Mouse (Mus musculus): Measurements from ENCODE around the gene Repin1.

Gene Repin1

DNA sequence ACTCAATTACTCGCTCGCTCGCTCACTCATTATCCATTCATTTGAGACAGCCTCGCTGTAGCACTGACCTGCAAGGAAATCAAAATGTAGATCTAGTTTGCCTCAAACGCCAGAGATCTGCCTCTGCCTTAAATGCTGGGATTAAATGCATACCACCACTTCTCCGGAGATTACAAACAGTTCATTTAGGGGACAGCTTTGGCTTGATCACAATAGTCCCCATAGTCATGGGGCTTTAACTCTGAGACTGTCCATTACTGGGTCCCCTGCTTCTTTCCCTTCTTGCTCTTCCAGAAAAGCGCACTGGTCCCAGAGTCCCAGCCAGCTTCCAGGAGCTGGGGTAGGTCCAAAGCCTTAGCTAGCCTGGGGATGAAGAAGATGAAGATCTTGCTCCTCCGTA, 32.8 kb downstream of the Repin1 start, which contains the start of gene AI854703:
TSS of gene AI854703 (plus strand) at position 301 of the 400 bp plus-strand sequence.
- WGBS, result 42% methylated on average over 8 of the region's 8 CpGs

DNA sequence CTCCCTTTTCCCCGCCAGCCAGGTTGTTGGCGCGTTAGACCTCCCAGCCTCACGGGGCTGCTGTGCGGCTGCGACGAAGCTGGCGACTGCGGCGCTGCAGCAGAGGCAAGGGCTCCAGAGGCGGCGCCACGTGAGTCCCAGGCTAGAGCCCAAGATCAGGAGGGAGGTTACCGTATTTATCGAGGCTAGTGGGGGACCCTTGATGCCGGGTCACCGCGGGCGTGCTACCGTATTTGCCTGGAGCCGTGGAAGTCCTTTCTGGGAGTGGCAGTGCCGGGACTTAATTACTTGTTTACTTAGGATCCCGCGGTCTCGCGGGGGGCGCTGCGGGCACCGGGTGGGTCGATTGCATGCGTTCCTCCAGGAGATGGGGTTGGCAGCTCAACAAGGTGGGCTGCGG, 33.3 kb downstream of the Repin1 start:
- 2% methylated on average over 32 of the region's 32 CpGs for WGBS

- WGBS, result 2% methylated on average over 7 of the region's 7 CpGs
These were observed 33.8 kb downstream of the Repin1 start for GRCm38 (mm10) chr6:48627511-48627924.

- 79% methylated on average over 3 of the region's 3 CpGs for WGBS
These were observed 34.7 kb downstream of the Repin1 start for GRCm38 (mm10) chr6:48628377-48628776.

DNA sequence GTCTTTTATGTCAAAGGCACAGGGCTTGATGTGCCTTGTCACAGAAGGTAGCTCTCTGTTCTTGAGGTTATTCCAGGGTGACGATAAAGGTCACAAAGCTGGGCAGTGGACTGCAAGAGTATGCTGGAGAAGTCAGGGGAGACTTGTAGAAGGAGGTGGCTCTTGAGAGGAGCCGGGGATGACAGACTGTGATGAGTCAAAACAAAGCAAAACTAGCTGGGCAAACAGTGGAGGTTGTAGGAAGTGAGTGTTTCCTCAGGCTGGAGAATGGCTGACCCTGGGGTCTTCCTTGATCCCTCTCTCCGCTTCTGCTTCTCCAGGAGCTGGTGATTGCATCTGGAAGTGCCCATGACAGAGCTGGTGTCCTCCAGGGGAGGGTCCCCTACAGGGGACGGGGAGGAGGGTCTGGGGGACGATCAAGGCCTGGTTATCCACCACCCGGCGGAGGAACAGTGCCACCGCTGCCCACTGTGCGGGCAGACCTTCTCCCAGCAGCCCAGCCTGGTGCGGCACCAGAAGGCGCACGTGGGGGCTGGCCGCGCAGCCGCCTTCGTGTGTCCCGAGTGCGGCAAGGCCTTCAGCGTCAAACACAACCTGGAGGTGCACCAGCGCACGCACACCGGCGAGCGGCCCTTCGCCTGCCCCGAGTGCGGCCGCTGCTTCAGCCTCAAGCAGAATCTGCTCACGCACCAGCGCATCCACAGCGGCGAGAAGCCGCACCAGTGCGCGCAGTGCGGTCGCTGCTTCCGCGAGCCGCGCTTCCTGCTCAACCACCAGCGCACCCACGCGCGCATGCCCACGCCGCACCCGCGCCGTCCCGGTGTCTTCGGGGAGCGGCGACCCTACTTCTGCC, 35.4 kb downstream of the Repin1 start:
- 17% methylated on average over 54 of the region's 54 CpGs for WGBS

GRCm38 (mm10) chr6:48629661-48630034, 36.0 kb downstream of the Repin1 start:
- WGBS, result 11% methylated on average over 13 of the region's 13 CpGs

DNA sequence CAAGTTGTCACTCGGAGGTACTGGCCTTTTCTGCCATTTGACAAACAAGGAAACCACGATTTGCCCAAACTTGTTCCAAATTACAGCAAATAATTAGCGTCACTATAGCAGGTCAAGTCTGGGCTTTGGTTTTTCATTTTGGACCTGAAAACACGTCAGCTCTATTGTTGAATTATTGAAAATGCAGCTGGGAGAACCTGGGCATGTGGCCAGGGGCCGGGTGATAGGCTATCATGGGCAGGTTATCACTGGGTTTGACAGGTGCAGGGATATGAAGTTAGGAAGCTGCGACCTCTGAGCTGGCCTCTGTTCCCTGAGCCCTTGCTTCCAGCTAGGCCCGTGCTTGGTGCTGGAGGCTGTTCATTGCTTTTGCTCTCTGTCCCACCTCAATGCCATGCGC, 37.1 kb downstream of the Repin1 start:
- 92% methylated on average over 8 of the region's 8 CpGs for WGBS

DNA sequence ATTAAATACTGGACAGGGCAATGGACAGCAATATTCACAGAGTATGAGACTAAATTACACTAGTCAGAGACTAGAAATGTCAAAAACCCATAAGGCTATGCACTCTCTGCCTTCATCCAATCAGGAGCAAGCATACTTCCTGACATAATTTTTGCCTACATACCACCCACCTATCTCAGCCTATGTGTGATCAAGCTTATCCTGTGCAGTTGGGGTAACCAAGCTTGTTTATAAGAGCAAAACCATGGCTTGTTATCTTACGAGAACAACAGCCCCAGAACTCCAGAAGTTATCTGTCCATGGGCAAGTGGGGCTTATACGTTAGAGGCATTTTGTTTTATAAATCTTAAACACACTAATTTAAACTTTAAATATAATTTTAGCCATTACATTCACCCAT, 41.4 kb downstream of the Repin1 start:
- WGBS, result 88% methylated on average over 2 of the region's 2 CpGs

- WGBS, result 72% methylated on average over 6 of the region's 6 CpGs
These were observed 42.8 kb downstream of the Repin1 start for GRCm38 (mm10) chr6:48636515-48636914.

DNA sequence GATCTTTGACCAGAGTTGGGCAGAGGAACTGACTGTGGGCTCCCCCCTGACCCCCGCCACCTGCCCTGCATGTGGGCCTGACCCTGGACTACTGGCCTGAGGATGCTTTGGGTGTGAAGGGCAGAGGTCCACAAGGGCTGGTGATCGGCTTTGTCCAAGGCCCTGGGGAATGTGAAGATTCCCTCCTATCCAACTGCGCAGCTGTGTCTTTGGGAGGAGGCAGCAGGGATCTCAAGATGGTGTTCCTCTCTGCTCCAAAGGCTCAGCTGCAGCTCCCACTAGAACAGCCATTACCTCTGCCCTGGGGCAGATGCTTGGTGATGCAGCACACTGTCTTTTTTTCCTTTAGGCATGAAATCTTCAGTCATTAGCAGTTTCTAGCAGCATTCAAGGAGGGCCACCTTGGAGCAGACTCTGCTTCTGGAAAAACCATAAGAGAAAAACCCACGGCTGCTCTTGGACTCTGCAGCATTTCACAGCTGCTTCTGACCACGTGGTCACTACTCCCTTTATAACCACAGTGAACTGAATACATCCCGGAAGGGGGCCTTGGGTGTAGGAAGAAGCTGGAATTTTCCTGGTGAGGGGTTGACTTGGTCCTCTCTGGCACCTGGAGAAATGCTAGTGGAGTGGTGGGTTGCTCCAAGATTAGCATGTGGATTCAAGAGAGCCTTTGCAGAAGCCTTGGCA, 44.3 kb downstream of the Repin1 start:
- WGBS, result 63% methylated on average over 6 of the region's 6 CpGs

GRCm38 (mm10) chr6:48638553-48638952, 44.9 kb downstream of the Repin1 start:
- 73% methylated on average over 2 of the region's 2 CpGs for WGBS

- 86% methylated on average over 6 of the region's 6 CpGs for WGBS
These were observed 47.7 kb downstream of the Repin1 start for GRCm38 (mm10) chr6:48641391-48641790.

DNA sequence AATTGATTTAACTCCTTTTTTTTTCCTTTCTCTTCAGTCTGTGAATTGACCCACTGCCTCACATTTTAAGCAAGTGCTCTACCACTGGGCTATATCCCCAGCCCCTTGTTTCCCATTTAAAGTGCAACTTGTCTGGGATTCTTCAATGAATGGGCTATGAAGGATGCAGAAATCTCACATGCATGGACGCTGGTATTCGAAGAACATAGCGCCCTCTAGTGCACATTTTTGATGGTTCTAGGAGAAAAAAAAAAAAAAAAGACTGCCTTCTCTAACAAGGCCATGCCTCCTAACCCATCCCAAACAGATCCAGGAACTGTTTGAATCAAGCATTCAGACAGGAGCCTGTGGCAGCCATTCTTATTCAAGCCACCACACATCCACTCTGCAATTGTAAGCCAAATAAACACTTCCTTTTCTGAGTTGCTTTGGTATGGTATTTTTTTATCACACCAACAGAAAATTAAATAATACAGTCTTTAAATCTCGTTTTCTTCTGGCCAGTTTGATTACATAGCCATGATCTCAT, 49.1 kb downstream of the Repin1 start:
- 15% methylated on average over 4 of the region's 4 CpGs for WGBS

GRCm38 (mm10) chr6:48645660-48646308, 52.1 kb downstream of the Repin1 start:
- 11% methylated on average over 12 of the region's 12 CpGs for WGBS

DNA sequence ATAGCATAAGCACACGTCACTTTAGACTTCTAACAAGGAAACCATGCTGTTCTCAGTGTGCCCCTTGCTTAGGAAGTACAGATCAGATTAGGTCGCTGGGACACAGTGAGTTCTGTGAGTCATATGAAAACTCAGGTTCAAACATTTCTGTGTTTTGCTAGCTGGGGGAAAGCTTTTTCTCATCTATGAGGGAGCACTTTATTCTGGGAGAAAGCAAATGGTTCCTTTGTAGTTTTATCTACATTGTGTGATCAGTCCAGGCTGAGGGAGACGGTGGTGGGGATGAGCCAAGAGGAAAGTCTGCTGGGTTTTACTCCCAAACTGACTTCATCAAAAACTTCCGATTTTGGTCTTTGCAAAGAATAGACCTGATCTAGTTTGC, 52.6 kb downstream of the Repin1 start:
- WGBS, result 85% methylated on average over 4 of the region's 4 CpGs

- WGBS, result 53% methylated on average over 3 of the region's 3 CpGs
These were observed 53.3 kb downstream of the Repin1 start, which contains the start of gene Gimap8 for GRCm38 (mm10) chr6:48646995-48647394. Gimap8 (plus strand) TSS chr6:48647234.

GRCm38 (mm10) chr6:48647611-48648010, 53.9 kb downstream of the Repin1 start:
- WGBS, result 78% methylated on average over 2 of the region's 2 CpGs
